Mouse (Mus musculus) cerebellum, adult 9-10 months (tissue): Measurements from ENCODE around the gene Glrx2.
"Not testable (repeated sequence)": the region's sequence is repeated elsewhere in the genome, so short reads cannot be mapped to it uniquely, and the experiment has no call there.

ENCODE experiments used
- DNase-seq: peaks from one replicate; pipeline ENCODE4 v3.0.0; 2022

Gene Glrx2

DNA sequence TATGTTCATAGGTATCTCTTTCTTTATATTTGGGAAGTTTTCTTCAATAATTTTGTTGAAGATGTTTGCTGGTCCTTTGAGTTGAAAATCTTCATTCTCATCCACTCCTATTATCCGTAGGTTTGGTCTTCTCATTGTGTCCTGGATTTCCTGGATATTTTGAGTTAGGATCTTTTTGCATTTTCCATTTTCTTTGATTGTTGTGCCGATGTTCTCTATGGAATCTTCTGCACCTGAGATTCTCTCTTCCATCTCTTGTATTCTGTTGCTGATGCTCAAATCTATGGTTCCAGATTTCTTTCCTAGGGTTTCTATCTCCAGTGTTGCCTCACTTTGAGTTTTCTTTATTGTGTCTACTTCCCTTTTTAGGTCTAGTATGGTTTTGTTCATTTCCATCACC, at the start of gene Glrx2:
Gene Glrx2, plus strand, starts transcription at position 301 of the 400 bp plus-strand sequence.
- DNase-seq, result not testable (repeated sequence)

DNA sequence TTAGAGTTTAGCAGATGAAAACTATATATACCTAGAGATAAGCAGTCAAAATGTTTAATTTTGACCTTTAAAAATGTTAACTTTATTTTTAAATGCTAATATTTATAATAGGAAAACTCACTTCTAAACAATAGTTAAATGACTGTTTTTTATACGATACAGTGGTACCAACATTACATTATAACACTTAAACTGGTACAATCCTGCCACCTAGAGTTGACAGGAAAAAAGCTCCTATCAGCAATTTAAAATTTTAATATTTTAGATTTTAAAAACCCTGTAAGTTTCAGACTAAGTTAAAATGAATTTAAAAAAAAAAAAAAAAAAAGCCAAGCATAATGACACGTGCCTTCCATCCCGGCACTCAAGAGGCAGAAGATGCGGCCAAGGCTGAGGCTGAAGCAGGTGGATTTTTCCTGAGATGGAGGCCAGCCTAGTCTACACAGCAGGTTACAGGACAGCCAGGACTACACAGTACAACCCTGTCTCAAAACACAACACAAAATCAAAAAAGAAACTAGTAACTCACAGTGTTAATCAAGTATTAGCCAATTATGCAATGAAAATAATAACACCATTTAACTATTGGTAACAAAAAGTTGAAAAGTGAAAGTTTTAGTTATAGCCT, 40.3 kb upstream of the Glrx2 start:
- no peak for DNase-seq

DNA sequence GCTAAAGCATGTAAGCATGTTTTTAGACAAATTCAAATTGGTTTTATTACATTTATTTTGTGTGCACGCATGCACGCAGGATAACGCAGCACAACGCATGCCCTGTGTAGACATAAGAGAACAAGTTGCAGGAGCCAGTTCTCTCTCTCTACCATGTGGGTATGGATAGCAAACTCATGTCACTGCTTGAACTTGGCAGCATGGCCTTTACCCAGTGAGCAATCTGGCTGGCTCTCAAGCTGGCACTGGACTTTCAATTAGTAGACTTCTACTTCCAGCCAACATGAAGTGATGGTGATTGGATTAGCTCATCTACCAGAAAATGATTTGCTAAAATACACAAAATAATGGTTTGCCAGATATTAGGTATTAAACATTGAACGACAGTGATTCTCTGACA, 35.0 kb upstream of the Glrx2 start:
- peak; percentile 92 for DNase-seq

DNA sequence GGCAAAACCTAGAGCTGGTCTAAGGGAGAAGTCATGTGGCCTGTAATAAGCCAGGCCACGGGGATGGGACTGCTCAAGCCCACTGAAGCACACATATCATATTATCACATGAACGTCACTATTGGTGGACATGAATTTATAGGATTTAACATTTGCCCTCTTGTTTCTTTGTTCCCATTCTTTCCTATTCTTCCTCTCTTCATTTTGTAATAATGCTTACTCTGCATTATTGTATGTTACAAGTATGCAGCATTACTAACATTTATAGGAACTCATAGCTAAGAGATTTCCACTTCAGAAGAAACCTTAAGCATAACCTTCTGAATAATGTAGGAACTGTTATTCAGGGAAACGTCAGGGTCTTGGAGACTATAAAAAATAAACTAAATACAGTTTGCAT, 31.3 kb upstream of the Glrx2 start:
- DNase-seq, result no peak

DNA sequence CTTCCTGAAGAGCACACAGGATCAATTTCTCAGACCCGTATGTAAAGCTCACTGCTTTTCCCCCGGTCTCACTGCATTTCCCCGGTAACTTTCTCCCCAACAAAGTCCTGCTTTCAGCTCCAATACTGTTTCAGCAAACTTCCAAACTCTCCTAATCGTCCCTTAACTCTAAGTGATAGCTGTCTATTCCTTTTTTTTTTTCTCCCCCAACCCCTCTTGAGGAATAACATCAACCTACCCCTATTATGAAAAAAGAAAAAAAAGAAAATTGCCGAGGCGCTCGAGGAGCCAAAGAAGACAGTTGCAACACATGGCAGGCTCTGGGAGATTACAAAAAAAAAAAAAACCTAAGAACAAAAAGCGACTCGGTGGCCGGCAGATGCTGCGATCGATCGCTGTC, 14.4 kb upstream of the Glrx2 start:
- DNase-seq, result no peak

DNA sequence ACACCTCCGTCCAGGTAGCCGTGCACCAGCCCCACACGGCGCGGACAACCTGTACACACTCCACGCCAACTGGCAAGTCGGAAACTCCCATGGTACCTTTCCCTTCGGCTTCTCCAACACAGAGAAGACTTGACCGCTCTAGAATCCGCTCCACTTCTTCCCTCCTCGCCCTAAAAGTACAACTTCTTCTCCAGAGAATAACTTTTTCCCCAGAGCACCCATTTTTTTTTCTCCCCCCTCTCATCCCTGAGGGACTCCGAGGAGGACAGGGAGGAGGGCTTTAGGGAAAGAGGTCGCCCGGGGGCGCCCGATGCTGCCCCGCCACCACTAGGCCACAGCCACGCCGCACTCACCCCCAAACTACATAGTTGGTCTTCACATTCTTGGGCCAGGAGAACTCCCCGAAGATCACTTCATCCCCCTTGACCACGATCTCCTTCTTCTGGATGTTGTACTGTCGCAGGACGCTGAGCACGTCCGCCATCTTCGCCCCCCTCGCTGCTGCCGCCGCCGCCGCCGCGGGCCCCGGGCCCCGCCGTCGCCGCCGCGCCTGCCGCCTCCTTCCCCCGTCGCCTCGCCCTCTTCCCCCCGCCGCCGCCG, 13.9 kb upstream of the Glrx2 start:
- peak; percentile 68 for DNase-seq

DNA sequence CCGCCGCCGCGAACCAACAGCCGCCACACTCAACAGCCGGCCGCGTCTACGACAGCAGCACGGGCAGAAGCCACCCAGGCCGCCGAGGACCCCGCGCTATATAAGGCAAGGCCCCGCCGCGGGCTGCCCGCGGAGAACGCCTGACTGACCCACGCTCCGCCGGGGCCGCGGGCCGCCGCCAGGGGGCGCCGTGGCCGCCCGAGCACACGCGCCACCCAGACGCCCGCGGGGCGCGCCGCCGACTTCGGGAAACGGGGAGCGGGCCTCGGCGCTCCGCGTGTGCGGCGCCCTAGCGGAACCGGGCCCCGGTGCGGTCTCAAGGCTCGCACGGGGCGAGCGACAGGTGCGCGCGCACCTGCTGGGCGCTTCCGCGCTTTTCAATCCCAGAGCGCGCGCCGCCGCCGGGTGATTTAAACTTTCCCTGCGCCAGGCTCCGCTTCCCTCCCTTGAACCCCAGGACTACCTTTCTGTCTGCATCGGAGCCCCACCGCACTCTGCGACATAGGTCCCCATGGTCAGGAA, 13.3 kb upstream of the Glrx2 start, which contains the start of gene Cdc73:
Gene Cdc73, minus strand, starts transcription at position 153 of the 522 bp plus-strand sequence.
- DNase-seq, result peak; percentile 92

DNA sequence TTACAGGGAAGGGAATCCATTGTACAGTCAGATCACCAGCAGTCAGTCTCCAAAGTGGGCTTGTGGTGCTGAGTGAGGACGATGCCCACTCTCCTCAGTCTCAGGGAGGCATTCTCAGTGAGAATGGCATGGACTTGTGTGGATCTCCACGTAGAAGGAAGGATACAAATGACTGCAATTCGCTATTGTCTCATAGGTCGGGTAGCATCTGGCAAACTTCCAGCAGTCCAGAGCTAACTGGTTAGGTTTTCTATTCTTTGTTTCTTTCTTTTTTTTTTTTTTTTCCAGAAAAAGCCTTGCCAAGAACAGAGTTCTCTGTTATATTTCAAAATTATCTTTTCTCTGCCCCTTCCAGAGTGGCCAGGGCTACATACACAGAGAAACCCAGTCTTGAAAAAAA, 9.1 kb upstream of the Glrx2 start:
- no peak for DNase-seq

DNA sequence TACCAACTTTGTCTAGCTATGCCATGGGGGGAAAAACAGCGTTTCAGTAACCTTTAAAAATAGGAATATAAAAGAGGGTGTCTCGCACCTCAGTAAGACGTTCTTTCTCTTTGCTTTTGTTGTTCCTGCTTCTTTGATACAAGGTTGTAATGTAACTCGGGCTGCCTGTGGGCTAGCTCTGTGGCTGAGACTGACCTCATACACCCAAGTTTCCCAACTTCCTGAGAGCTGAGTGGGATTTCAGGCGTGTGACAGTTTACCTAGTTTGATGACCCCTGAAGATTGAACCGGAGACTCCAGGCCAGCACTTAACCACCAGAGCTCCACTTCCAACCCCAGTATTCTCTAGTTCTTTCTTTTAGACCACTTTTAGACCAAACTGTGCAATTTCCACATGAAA, 7.8 kb upstream of the Glrx2 start:
- no peak for DNase-seq

DNA sequence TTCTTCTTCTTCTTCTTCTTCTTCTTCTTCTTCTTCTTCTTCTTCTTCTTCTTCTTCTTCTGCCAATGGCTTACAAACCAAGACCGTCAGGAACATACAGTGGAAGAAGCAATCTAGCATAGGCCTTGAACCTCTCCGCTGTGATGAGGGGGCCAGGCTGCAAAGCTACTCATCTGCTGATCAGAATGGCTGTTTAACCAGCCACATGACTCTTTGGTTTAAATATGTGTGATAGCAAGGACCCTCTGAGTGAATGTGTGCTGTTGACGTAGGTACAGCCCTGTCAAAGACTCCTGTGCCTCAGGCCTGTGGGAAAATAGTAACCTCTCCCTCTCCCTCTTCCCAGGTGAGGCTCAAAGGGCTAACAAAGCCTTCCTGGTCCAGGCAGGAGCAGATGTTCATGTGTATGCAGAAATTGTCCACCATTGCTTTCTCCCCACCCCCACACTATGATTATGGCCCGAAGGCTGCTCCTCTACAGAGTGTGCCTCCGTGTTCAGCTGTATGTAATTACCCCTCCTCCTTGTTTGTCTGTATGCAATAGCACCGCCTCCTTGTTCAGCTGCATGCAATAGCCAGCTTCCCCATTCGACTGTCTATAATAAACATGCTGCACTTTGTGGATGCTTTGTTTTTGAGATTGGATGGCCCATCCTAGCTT, 6.0 kb upstream of the Glrx2 start:
- DNase-seq, result no peak

DNA sequence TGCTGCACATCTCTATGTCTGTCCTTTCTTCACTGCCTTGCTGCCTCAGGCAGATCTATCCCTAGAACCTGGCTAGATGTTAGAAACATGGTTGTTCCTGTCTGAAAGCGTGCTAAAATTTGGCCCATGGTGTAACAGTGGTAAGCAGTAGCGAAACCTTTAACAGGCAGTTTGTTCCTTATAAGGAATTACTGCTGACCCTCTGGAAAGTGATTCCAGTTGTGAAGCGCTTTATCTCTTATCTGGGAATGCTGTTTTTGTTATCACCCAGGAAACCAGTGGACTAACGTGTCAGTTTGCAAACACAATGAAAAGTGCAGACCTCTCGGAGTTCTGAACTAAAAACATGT, 5.5 kb upstream of the Glrx2 start:
- DNase-seq, result no peak

DNA sequence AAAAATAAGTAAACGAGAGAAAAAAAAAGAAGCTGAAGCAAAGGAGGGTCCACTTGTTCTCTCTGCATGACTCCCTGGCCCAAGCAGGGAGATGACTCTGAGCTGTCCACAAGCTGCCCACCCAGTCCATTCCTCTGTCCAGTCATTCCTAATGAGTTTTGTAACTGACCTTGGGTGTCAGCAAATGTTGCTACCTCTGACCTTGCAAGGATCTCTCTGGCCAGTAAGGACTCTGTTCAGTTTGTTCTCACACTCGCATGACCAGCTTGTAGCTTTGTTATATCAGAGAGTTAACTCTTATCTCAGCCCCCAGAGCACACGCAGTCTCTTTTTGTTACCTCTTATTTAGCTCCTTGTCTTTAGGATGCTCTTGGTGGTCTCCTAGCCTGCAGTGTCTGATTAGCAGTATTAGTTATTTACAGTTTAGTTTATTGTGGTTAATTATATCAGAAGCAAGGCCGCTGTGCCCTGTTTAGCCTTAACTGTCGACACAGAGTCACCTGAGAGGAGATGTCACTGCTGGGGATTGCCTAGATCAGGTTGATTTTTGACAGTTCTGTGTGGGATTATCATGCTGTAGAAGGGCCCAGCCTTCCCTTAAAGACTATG, 8.4 kb downstream of the Glrx2 start:
- DNase-seq, result no peak

DNA sequence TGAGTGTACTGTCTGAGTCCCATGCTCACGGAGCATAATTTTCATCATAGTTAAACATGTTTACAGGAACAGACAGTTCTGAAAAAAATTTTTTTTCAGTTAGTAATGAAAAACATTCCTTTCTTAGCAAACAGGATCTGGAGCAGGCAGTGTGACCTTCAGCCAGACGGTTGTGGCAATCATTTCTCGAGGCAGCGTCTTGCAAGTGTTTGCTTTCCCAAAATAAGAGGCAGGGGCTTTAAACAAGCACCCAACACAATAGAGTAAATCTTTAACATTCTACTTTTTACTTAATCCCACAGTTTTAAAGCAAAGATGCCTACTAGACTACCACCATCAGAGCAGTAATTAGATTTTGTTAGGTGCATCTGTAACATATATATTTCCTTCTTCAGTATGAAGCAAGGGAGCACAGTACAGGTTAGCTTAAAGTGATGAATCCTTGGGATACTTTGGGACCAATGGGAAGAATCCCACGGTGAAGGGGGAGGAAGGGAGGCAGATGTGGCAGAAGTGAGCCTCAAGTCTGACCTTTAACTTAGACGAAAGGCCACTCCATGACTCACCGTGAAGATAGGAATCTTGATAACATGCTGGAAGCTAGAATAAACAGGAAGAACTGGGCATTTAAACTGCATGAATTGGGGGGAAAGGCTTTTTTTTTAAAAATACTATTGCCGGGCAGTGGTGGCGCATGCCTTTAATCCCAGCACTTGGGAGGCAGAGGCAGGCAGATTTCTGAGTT, 11.7 kb downstream of the Glrx2 start:
- no peak for DNase-seq

DNA sequence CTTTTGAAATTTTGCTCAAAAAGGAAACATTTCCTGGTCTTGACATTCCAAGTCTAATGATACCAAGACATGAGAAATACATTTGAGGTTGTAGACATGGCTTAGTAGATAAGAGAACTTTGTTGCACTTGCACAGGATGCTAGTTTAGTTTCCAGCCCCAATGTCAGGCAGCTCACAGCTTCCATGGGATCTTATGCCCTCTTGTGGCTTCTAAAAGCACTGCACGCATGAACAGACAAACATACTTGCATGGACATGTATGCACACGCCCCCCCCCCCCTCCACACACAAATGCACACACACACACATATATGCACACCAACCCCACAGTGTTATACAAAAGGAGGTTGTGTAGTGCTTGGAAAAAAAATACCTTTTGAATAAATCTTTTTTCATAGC, 14.8 kb downstream of the Glrx2 start:
- no peak for DNase-seq

DNA sequence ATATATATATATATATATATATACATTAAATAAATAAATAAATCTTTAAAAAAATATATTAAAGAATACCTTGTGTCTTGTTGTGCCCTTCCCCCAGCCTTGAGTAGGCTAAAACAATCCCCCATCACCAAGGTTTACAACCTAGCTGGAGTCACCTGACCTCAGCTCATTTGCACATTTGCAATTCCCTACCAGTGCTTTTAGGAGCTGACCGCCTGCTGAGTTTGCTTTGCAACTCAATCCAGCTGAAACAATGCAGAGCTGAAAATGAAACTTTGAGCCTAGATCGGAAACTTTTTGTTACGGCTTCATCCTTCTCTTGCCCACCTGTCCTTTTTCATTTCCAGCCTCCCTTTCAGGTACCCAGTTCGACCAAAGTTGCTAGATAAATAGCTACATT, 15.6 kb downstream of the Glrx2 start:
- DNase-seq, result no peak

DNA sequence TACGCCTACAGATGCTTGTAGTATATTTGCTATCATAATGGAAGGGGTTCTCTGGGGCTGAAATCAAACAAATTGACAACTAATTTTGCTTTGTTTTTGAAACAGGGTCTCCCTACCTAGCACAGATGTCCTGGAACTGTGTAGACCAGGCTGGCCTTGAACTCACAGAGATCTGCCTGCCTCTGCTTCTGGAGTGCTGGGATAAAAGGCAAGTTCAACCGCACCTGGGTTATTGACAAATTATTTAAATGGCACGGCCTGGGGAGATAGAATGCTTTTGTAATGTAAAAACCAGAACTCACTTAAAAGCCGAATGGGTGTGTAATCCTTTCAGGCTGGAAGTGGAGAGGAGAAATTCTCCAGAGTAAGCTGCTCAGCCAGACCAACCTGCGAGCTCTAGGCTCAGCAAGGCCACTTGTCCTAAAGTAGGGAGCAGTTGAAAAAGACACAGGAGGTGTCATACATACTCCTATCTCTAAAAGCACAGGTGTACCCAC, 17.8 kb downstream of the Glrx2 start:
- DNase-seq, result no peak

DNA sequence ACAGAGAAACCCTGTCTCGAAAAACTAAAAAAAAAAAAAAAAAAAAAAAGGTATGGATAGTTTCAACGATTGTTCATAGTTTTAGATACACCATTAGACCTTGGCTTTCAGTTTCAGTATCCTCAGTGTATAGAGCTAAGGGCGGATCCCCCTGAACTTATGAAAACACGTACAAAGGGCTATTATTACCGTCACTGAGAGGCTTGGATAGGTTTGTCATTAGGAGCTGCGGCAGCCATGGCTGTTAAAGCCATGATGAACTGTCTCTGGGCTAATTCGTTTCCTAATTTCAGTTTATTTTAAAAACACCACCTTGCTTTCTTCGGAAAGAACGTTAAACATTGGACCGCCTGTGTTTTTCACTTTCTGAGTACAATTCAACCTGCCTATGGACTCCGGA, 22.7 kb downstream of the Glrx2 start:
- DNase-seq, result no peak

DNA sequence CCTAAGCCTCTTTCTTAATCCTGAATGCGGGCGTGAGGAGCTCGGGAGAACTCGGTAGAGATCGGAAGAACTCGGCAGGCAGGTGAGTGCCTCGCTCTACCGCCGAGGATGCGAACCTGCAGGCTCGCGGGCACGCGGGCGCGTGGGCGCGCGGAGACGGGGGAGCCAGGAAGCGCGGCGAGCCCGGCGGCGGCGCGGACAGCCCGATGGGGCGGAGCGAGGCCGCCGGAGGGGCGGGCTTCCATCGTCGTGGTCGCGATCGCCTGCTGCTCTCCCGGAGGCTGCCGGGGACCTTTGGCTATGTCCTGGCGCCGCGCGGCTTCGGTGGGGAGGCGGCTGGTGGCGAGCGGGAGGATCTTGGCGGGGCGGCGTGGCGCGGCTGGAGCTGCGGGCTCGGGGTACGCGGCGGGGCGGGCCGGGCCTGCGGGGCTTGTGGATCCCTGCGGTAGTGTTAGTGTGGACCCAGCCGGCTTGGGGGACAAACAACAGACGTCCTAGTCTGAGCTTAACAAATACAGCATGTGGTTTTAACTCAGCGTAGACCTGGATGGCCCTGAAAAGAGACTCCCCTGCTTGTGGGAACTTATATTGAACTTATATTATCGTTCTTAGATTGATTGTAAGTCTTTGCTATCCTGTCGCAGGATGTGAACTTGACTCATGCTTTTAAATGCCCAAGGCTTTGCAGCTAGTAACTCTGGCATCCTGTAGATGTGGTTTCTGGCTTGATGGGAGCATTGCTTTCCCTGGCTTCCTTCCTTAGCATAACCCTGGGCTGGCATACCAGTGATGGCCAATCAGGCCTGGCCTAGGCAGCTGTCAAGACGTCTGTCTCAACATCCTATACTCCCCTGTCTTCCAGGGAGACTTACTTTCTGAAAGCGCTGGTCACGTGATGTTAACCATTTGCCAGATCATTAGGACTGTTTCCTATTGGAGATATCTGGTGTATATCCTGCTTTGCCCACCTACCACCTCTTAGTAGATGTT, 23.5 kb downstream of the Glrx2 start:
- DNase-seq, result peak; percentile 96

DNA sequence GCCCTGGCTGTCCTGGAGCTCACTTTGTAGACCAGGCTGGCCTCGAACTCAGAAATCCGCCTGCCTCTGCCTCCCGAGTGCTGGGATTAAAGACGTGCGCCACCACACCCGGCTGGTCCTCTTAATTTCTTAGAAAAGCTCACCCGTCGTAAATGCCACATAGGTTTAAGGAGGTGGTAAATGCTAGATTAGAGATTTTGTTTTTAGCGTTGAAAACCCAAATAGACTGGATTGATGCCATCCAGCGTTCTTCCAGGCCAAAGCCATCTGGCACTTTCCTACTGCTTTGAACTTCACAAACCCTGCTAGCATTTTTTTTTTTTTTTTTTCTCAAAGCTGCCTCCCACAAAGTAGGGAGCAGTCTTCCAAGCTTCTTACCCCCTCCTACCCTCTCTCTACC, 24.4 kb downstream of the Glrx2 start:
- peak; percentile 60 for DNase-seq

DNA sequence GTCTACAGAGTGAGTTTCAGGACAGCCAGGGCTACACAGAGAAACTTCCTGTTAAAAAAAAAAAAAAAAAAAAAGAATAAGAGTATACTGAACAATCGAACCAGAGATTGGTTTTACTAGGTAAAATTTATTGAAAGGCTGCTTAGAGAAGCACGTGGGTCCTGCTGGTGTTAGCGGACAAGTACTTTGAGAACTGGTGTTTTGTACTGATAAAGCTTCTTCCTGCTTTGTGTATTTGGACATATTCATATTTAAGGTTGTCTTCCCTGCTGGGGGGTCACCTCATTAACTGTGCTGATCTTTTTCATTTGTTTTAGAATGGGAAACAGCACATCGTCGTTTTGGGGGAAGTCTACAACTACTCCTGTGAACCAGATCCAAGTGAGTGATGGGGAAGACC, 25.2 kb downstream of the Glrx2 start:
- DNase-seq, result no peak

DNA sequence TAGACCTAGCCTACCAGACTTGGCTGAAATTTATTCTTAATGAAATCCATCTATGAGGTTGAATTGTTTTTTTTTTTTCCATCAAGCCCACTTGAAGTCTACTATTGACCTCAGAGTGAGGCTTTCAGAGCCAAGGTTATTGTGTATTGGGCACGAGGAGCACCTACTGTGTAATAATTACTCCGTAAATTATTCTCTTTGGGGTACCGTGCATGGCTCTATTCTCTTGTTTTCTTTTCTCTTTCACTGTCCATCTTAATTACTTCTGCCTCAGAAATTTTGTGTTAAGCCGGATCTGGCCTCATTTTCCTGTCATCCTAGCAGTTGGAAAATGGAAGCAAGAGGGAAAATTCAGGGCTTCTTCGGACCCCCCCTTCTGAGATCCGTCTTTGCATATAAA, 26.0 kb downstream of the Glrx2 start:
- no peak for DNase-seq

DNA sequence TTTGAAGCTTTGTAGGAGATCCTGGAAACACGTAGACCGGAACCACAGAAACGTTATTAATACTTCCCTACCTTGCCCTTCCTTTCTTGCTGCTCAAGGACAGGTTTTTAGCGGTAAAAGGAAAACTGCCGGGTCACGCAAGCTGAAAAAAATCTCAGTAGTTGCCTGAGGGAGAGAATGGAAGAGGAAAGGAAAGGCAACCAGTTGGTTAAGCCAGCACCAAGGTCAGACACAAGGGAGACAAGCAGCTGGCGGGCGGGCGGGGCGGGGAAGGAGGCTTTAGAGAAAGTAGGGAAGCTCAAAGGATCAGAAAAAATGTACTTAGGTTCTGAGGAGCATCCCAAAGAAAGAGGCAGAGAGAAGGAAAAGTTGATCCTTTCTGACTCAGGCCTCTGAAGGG, 29.7 kb downstream of the Glrx2 start:
- DNase-seq, result no peak
